Mouse (Mus musculus): ENCODE data around the gene Gm21974. TPM values are rescaled to one million over a fixed set of nuclear protein-coding genes. Genes with fewer than 3 reads are reported as not detected.
"Not testable (repeated sequence)": the region's sequence is repeated elsewhere in the genome, so short reads cannot be mapped to it uniquely, and the experiment has no call there.

Gene Gm21974
- total RNA-seq, 1 experiment from 2014 or later: not detected

- ATAC-seq (ENCODE audit: extremely low read depth, insufficient number of reproducible peaks, low FRiP score, poor library complexity, severe bottlenecking): no peak
Measured at GRCm38 (mm10) chr7:127921516-127921915, 26.3 kb upstream of the Gm21974 start.

- ATAC-seq (ENCODE audit: extremely low read depth, insufficient number of reproducible peaks, low FRiP score, poor library complexity, severe bottlenecking): no peak
Measured at GRCm38 (mm10) chr7:127919290-127919689, 24.0 kb upstream of the Gm21974 start.

GRCm38 (mm10) chr7:127918203-127918602, 22.9 kb upstream of the Gm21974 start:
- no peak for ATAC-seq (ENCODE audit: extremely low read depth, insufficient number of reproducible peaks, low FRiP score, poor library complexity, severe bottlenecking)

GRCm38 (mm10) chr7:127915293-127915692, 20.0 kb upstream of the Gm21974 start:
- no peak for ATAC-seq (ENCODE audit: extremely low read depth, insufficient number of reproducible peaks, low FRiP score, poor library complexity, severe bottlenecking)

GRCm38 (mm10) chr7:127912938-127913337, 17.7 kb upstream of the Gm21974 start:
- no peak for ATAC-seq (ENCODE audit: extremely low read depth, insufficient number of reproducible peaks, low FRiP score, poor library complexity, severe bottlenecking)

GRCm38 (mm10) chr7:127912190-127912871, 17.1 kb upstream of the Gm21974 start, which contains the start of gene Kat8:
TSS of gene Kat8 (plus strand) at chr7:127912516.
- peak; percentile 99 for ATAC-seq (ENCODE audit: extremely low read depth, insufficient number of reproducible peaks, low FRiP score, poor library complexity, severe bottlenecking)

- no peak for ATAC-seq (ENCODE audit: extremely low read depth, insufficient number of reproducible peaks, low FRiP score, poor library complexity, severe bottlenecking)
Measured at GRCm38 (mm10) chr7:127908656-127909055, 13.4 kb upstream of the Gm21974 start.

GRCm38 (mm10) chr7:127907939-127908338, 12.7 kb upstream of the Gm21974 start:
- no peak for ATAC-seq (ENCODE audit: extremely low read depth, insufficient number of reproducible peaks, low FRiP score, poor library complexity, severe bottlenecking)

- ATAC-seq (ENCODE audit: extremely low read depth, insufficient number of reproducible peaks, low FRiP score, poor library complexity, severe bottlenecking): peak; percentile 74
Measured at GRCm38 (mm10) chr7:127903971-127904796, 8.9 kb upstream of the Gm21974 start, which contains the start of gene Bckdk. TSS of gene Bckdk (plus strand) at chr7:127904082.

GRCm38 (mm10) chr7:127901772-127902171, 6.5 kb upstream of the Gm21974 start:
- ATAC-seq (ENCODE audit: extremely low read depth, insufficient number of reproducible peaks, low FRiP score, poor library complexity, severe bottlenecking): no peak

- ATAC-seq (ENCODE audit: extremely low read depth, insufficient number of reproducible peaks, low FRiP score, poor library complexity, severe bottlenecking): no peak
Measured at GRCm38 (mm10) chr7:127899997-127900396, 4.7 kb upstream of the Gm21974 start.

GRCm38 (mm10) chr7:127898179-127898956, 3.1 kb upstream of the Gm21974 start:
- ATAC-seq (ENCODE audit: extremely low read depth, insufficient number of reproducible peaks, low FRiP score, poor library complexity, severe bottlenecking): no peak

- ATAC-seq (ENCODE audit: extremely low read depth, insufficient number of reproducible peaks, low FRiP score, poor library complexity, severe bottlenecking): no peak
Measured at GRCm38 (mm10) chr7:127897542-127897941, 2.3 kb upstream of the Gm21974 start.

- ATAC-seq (ENCODE audit: extremely low read depth, insufficient number of reproducible peaks, low FRiP score, poor library complexity, severe bottlenecking): peak; percentile 51; the same call in 1 of the 2 replicates
Measured at GRCm38 (mm10) chr7:127896384-127896783, 1.1 kb upstream of the Gm21974 start.

- not testable (repeated sequence) for ATAC-seq (ENCODE audit: extremely low read depth, insufficient number of reproducible peaks, low FRiP score, poor library complexity, severe bottlenecking)
Measured at GRCm38 (mm10) chr7:127895891-127896290, 637 bp upstream of the Gm21974 start.

GRCm38 (mm10) chr7:127894480-127894879, 774 bp downstream of the Gm21974 start:
- ATAC-seq (ENCODE audit: extremely low read depth, insufficient number of reproducible peaks, low FRiP score, poor library complexity, severe bottlenecking): no peak

GRCm38 (mm10) chr7:127890798-127891197, 4.5 kb downstream of the Gm21974 start, which contains the start of gene Prss53:
TSS of gene Prss53 (minus strand) at chr7:127890970.
- no peak for ATAC-seq (ENCODE audit: extremely low read depth, insufficient number of reproducible peaks, low FRiP score, poor library complexity, severe bottlenecking)

- no peak for ATAC-seq (ENCODE audit: extremely low read depth, insufficient number of reproducible peaks, low FRiP score, poor library complexity, severe bottlenecking)
Measured at GRCm38 (mm10) chr7:127888821-127889220, 6.4 kb downstream of the Gm21974 start.

GRCm38 (mm10) chr7:127887781-127888180, 7.5 kb downstream of the Gm21974 start:
- ATAC-seq (ENCODE audit: extremely low read depth, insufficient number of reproducible peaks, low FRiP score, poor library complexity, severe bottlenecking): no peak

Data from neutrophil, adult 5-6 weeks (primary cell).